Comparison of ENCODE assay signal across 8 mouse cellular contexts in genomic region chr7:122020273-122020666, GRCm38 (mm10). TPM values are rescaled to one million over a fixed set of nuclear protein-coding genes. Genes with fewer than 3 reads are reported as not detected.
DNase-seq lines count a peak whose midpoint lies in the region; ATAC-seq and TF ChIP-seq lines count a peak whose summit lies in the region.

No protein-coding gene starts in this region.

- H3K27me3 ChIP-seq in heart, embryonic 10.5 days (ENCODE audit: insufficient read depth, poor library complexity, severe bottlenecking): no peaks in the 10 kb centered on the region
- H3K27me3 ChIP-seq in forebrain, embryonic 14.5 days (replicated peaks; ENCODE audit: control insufficient read depth, insufficient read depth, low read length): no peaks in the 10 kb centered on the region
- H3K27me3 ChIP-seq in limb, embryonic 14.5 days (ENCODE audit: control insufficient read depth, insufficient read depth, low read length): no peaks in the 10 kb centered on the region
- H3K27me3 ChIP-seq in neural tube, embryonic 12.5 days (replicated peaks): no peaks in the 10 kb centered on the region

- in situ Hi-C loops in ES-E14 (cut with MboI; ENCODE audit: low sequenced_read_pairs in 2 of 2, unreplicated experiment in 2 of 2): no loop called here

- H3K4me2 ChIP-seq in forebrain, embryonic 14.5 days (ENCODE audit: low read length): peak overlapping the region; percentile 56
- peak overlapping the region; percentile 75 for H3K4me2 ChIP-seq in limb, embryonic 14.5 days (replicated peaks; ENCODE audit: low read depth, low read length, severe bottlenecking)
- peak overlapping the region; percentile 73 for H3K4me2 ChIP-seq in neural tube, embryonic 12.5 days (replicated peaks)

- H3K36me3 ChIP-seq in heart, embryonic 10.5 days: 0 out of 2 replicates have a peak, but pooled peaks cover 5% of the 10 kb centered on the region
- H3K36me3 ChIP-seq in ES-E14 (ENCODE audit: control insufficient read depth, insufficient read depth, low read length, poor library complexity, severe bottlenecking): peaks cover 5% of the 10 kb centered on the region; the same call in 1 of the 2 replicates
- H3K36me3 ChIP-seq in forebrain, embryonic 14.5 days (ENCODE audit: control insufficient read depth, insufficient read depth, low read length): no peaks in the 10 kb centered on the region
- H3K36me3 ChIP-seq in limb, embryonic 14.5 days (ENCODE audit: control insufficient read depth, insufficient read depth, low read length): peaks cover 4% of the 10 kb centered on the region; the same call in 1 of the 2 replicates
- no peaks in the 10 kb centered on the region for H3K36me3 ChIP-seq in neural tube, embryonic 12.5 days

- peak; percentile 57 for ATAC-seq in forebrain, embryonic 14.5 days
- ATAC-seq in limb, embryonic 14.5 days (ENCODE audit: low FRiP score, low read depth): peak; percentile 21; the same call in 1 of the 2 replicates
- peak; percentile 68 for ATAC-seq in neural tube, embryonic 12.5 days (ENCODE audit: low FRiP score, low read depth)

- peak overlapping the region; percentile 85 for H3K4me3 ChIP-seq in heart, embryonic 10.5 days
- H3K4me3 ChIP-seq in ES-E14 (ENCODE audit: insufficient read depth in 1 of 2, low read depth in 1 of 2, low read length in 2 of 2, poor library complexity in 1 of 2, severe bottlenecking in 1 of 2): peak overlapping the region; percentile 74 to 92
- peak overlapping the region; percentile 81 for H3K4me3 ChIP-seq in forebrain, embryonic 14.5 days (ENCODE audit: low read depth, low read length)
- peak overlapping the region; percentile 63 for H3K4me3 ChIP-seq in limb, embryonic 14.5 days (replicated peaks; ENCODE audit: low read length)
- peak overlapping the region; percentile 67 for H3K4me3 ChIP-seq in neural tube, embryonic 12.5 days

- peak overlapping the region; percentile 92 for H3K9ac ChIP-seq in ES-E14 (ENCODE audit: insufficient read depth, low read depth, low read length, poor library complexity, severe bottlenecking)
- peak overlapping the region; percentile 83 for H3K9ac ChIP-seq in forebrain, embryonic 14.5 days (ENCODE audit: low read length)
- peak overlapping the region; percentile 78 for H3K9ac ChIP-seq in limb, embryonic 14.5 days (ENCODE audit: low read depth, low read length, severe bottlenecking)
- peak overlapping the region; percentile 82 for H3K9ac ChIP-seq in neural tube, embryonic 12.5 days

- WGBS in heart, embryonic 10.5 days: 3% methylated on average over 6 of the region's 6 CpGs
- 4% methylated on average over 6 of the region's 6 CpGs for WGBS in forebrain, embryonic 14.5 days
- 2% methylated on average over 6 of the region's 6 CpGs for WGBS in limb, embryonic 14.5 days
- WGBS in neural tube, embryonic 12.5 days: 3% methylated on average over 6 of the region's 6 CpGs

- H3K27ac ChIP-seq in heart, embryonic 10.5 days: peak overlapping the region; percentile 94
- no peak overlapping the region for H3K27ac ChIP-seq in ES-E14 (ENCODE audit: insufficient read depth, low read depth, low read length, poor library complexity, severe bottlenecking)
- peak overlapping the region; percentile 82 for H3K27ac ChIP-seq in forebrain, embryonic 14.5 days (ENCODE audit: low read depth, low read length)
- peak overlapping the region; percentile 75 for H3K27ac ChIP-seq in limb, embryonic 14.5 days (replicated peaks; ENCODE audit: low read depth, low read length)
- H3K27ac ChIP-seq in neural tube, embryonic 12.5 days: peak overlapping the region; percentile 89

- no peak for TF ChIP-seq POLR2A in limb, embryonic 14.5 days (IDR thresholded peaks at IDR 0.05; ENCODE audit: borderline replicate concordance, extremely low read depth, insufficient read depth, insufficient read length)

- no peaks in the 10 kb centered on the region for H3K9me3 ChIP-seq in heart, embryonic 10.5 days
- no peaks in the 10 kb centered on the region for H3K9me3 ChIP-seq in ES-E14 (ENCODE audit: control insufficient read depth, insufficient read depth, low read depth, low read length)
- H3K9me3 ChIP-seq in forebrain, embryonic 14.5 days (replicated peaks; ENCODE audit: control insufficient read depth, low read length): no peaks in the 10 kb centered on the region
- H3K9me3 ChIP-seq in limb, embryonic 14.5 days (ENCODE audit: control insufficient read depth, low read length): no peaks in the 10 kb centered on the region
- no peaks in the 10 kb centered on the region for H3K9me3 ChIP-seq in neural tube, embryonic 12.5 days

- no peak for DNase-seq in heart, embryonic 10.5 days (ENCODE audit: low spot score)
- no peak for DNase-seq in heart, postnatal 4 days
- DNase-seq in ES-E14 (ENCODE audit: low read depth, low spot score): no peak
- peak; percentile 55 for DNase-seq in forebrain, embryonic 14.5 days (ENCODE audit: low spot score)
- DNase-seq in limb, embryonic 14.5 days (ENCODE audit: low spot score): no peak
- DNase-seq in right cerebral cortex, postnatal 36 days (ENCODE audit: low spot score in 2 of 2): no peak
- DNase-seq in frontal cortex, adult 2 months (ENCODE audit: extremely low spot score in 1 of 2, low spot score in 1 of 2): no peak

- H3K4me1 ChIP-seq in heart, embryonic 10.5 days: peaks cover 52% of the 10 kb centered on the region
- H3K4me1 ChIP-seq in ES-E14 (ENCODE audit: control insufficient read depth in 2 of 2, insufficient read depth in 2 of 2, low read length in 2 of 2, poor library complexity in 1 of 2): peaks cover 3 to 21% of the 10 kb centered on the region in 2 experiments; a peak in 3 of 4 replicates
- H3K4me1 ChIP-seq in forebrain, embryonic 14.5 days (ENCODE audit: control insufficient read depth, insufficient read depth, low read length): peaks cover 18% of the 10 kb centered on the region
- H3K4me1 ChIP-seq in limb, embryonic 14.5 days (ENCODE audit: control insufficient read depth, insufficient read depth, low read length): peaks cover 23% of the 10 kb centered on the region
- peaks cover 34% of the 10 kb centered on the region for H3K4me1 ChIP-seq in neural tube, embryonic 12.5 days

TF ChIP-seq in ES-E14, 5 proteins besides CTCF, POLR2A, EP300 and RAD21:
- TF ChIP-seq ZNF384 (IDR thresholded peaks at IDR 0.05; ENCODE audit: low read depth, low read length) (no peak), MAFK (IDR thresholded peaks at IDR 0.05; ENCODE audit: insufficient read depth, low read depth, low read length) (no peak), ZC3H11A (IDR thresholded peaks at IDR 0.05; ENCODE audit: borderline replicate concordance, low read depth, low read length) (no peak), HCFC1 (IDR thresholded peaks at IDR 0.05; ENCODE audit: borderline replicate concordance, insufficient read depth, low read length) (no peak), CHD2 (IDR thresholded peaks at IDR 0.05; ENCODE audit: low read depth, low read length) (no peak)

RNA-seq across cellular contexts. Expression of gene Gga2, which starts 0.8 kb away (rescaled TPM):
- polyA plus RNA-seq in heart, embryonic 10.5 days (2016; fragmentation: Nextera tagmentation; extraction: Ambion mirVana): 93.6 and 114 TPM in 2 replicates
- 10 to 100 TPM; 52.1 to 52.8 TPM for total RNA-seq in heart, postnatal 4 days (2021)
- 68.5 and 71.9 TPM in 2 replicates for total RNA-seq in ES-E14 (2012; rRNA removed)
- 28.0 and 32.1 TPM in 2 replicates for polyA plus RNA-seq in forebrain, embryonic 14.5 days (2014; fragmentation: Nextera tagmentation; extraction: Ambion mirVana)
- 122 and 184 TPM in 2 replicates for polyA plus RNA-seq in limb, embryonic 14.5 days (2012; rRNA removed)
- 85.2 and 88.8 TPM in 2 replicates for polyA plus RNA-seq in limb, embryonic 14.5 days (2014; fragmentation: Nextera tagmentation; extraction: Ambion mirVana)
- polyA plus RNA-seq in neural tube, embryonic 12.5 days (2016; fragmentation: Nextera tagmentation; extraction: Ambion mirVana): 81.9 and 82.4 TPM in 2 replicates
- polyA plus RNA-seq in frontal cortex, adult 2 months (2012; rRNA removed): 29.2 and 34.3 TPM in 2 replicates

RNA-seq across cellular contexts. Expression of gene Cog7, which starts 38.8 kb away (rescaled TPM):
- polyA plus RNA-seq in heart, embryonic 10.5 days (2016; fragmentation: Nextera tagmentation; extraction: Ambion mirVana): 20.0 and 22.4 TPM in 2 replicates
- 10 to 100 TPM; 15.9 to 16.0 TPM for total RNA-seq in heart, postnatal 4 days (2021)
- total RNA-seq in ES-E14 (2012; rRNA removed): 17.7 and 19.9 TPM in 2 replicates
- polyA plus RNA-seq in forebrain, embryonic 14.5 days (2014; fragmentation: Nextera tagmentation; extraction: Ambion mirVana): 7.8 and 11.0 TPM in 2 replicates
- polyA plus RNA-seq in limb, embryonic 14.5 days (2012; rRNA removed): 18.9 and 21.7 TPM in 2 replicates
- polyA plus RNA-seq in limb, embryonic 14.5 days (2014; fragmentation: Nextera tagmentation; extraction: Ambion mirVana): 15.2 and 17.0 TPM in 2 replicates
- 21.8 and 22.2 TPM in 2 replicates for polyA plus RNA-seq in neural tube, embryonic 12.5 days (2016; fragmentation: Nextera tagmentation; extraction: Ambion mirVana)
- polyA plus RNA-seq in frontal cortex, adult 2 months (2012; rRNA removed): 31.3 and 33.4 TPM in 2 replicates

RNA-seq across cellular contexts. Expression of gene Ubfd1, which starts 46.7 kb away (rescaled TPM):
- polyA plus RNA-seq in heart, embryonic 10.5 days (2016; fragmentation: Nextera tagmentation; extraction: Ambion mirVana): 60.3 and 81.0 TPM in 2 replicates
- 10 to 100 TPM; 49.1 to 51.0 TPM for total RNA-seq in heart, postnatal 4 days (2021)
- total RNA-seq in ES-E14 (2012; rRNA removed): 56.1 and 70.7 TPM in 2 replicates
- polyA plus RNA-seq in forebrain, embryonic 14.5 days (2014; fragmentation: Nextera tagmentation; extraction: Ambion mirVana): 69.9 and 76.5 TPM in 2 replicates
- 75.7 and 86.8 TPM in 2 replicates for polyA plus RNA-seq in limb, embryonic 14.5 days (2012; rRNA removed)
- 96.4 TPM in 2 replicates for polyA plus RNA-seq in limb, embryonic 14.5 days (2014; fragmentation: Nextera tagmentation; extraction: Ambion mirVana)
- 89.0 and 91.2 TPM in 2 replicates for polyA plus RNA-seq in neural tube, embryonic 12.5 days (2016; fragmentation: Nextera tagmentation; extraction: Ambion mirVana)
- 40.0 and 42.5 TPM in 2 replicates for polyA plus RNA-seq in frontal cortex, adult 2 months (2012; rRNA removed)

RNA-seq across cellular contexts. Expression of gene Ears2, which starts 46.8 kb away (rescaled TPM):
- 21.5 and 29.1 TPM in 2 replicates for polyA plus RNA-seq in heart, embryonic 10.5 days (2016; fragmentation: Nextera tagmentation; extraction: Ambion mirVana)
- total RNA-seq in heart, postnatal 4 days (2021): 10 to 100 TPM; 30.4 to 32.3 TPM
- 18.6 and 20.5 TPM in 2 replicates for total RNA-seq in ES-E14 (2012; rRNA removed)
- polyA plus RNA-seq in forebrain, embryonic 14.5 days (2014; fragmentation: Nextera tagmentation; extraction: Ambion mirVana): 11.8 TPM in 2 replicates
- 12.7 and 14.6 TPM in 2 replicates for polyA plus RNA-seq in limb, embryonic 14.5 days (2012; rRNA removed)
- 16.4 and 16.8 TPM in 2 replicates for polyA plus RNA-seq in limb, embryonic 14.5 days (2014; fragmentation: Nextera tagmentation; extraction: Ambion mirVana)
- 12.5 and 12.8 TPM in 2 replicates for polyA plus RNA-seq in neural tube, embryonic 12.5 days (2016; fragmentation: Nextera tagmentation; extraction: Ambion mirVana)
- polyA plus RNA-seq in frontal cortex, adult 2 months (2012; rRNA removed): 5.6 and 6.0 TPM in 2 replicates
